Mouse (Mus musculus) midbrain, embryonic 15.5 days (tissue): ENCODE measurements around the gene Krt6b. TPM values are rescaled to one million over a fixed set of nuclear protein-coding genes. Genes with fewer than 3 reads are reported as not detected.

ENCODE experiments used
- ATAC-seq: fragments of 200-750 bp; cut with Nextera tagmentation; replicated peaks from 2 replicates; pipeline ENCODE4 v1.8.0; 2017; ENCODE audit warnings: moderate TSS enrichment
- H3K27ac ChIP-seq: fragments of 300-500 bp; sonication (generic); 2 replicates; pipeline ENCODE4 v1.5.1; 2015; ENCODE audit warnings: mild to moderate bottlenecking, inconsistent platforms
- H3K27me3 ChIP-seq: fragments of 300-500 bp; sonication (generic); replicated peaks from 2 replicates; pipeline ENCODE4 v1.6.1; 2015; ENCODE audit warnings: inconsistent platforms
- H3K36me3 ChIP-seq: fragments of 300-500 bp; sonication (generic); replicated peaks from 2 replicates; pipeline ENCODE4 v1.6.1; 2015; ENCODE audit warnings: inconsistent platforms
- H3K4me1 ChIP-seq: fragments of 300-500 bp; sonication (generic); 2 replicates; pipeline ENCODE4 v1.6.1; 2015; ENCODE audit warnings: inconsistent platforms
- H3K4me2 ChIP-seq: fragments of 300-500 bp; sonication (generic); 2 replicates; pipeline ENCODE4 v1.6.1; 2015; ENCODE audit warnings: inconsistent platforms, mild to moderate bottlenecking, moderate library complexity
- H3K4me3 ChIP-seq: fragments of 300-500 bp; sonication (generic); 2 replicates; pipeline ENCODE4 v1.5.1; 2015; ENCODE audit warnings: mild to moderate bottlenecking, inconsistent platforms
- H3K9ac ChIP-seq: fragments of 300-500 bp; sonication (generic); 2 replicates; pipeline ENCODE4 v1.6.1; 2015; ENCODE audit warnings: mild to moderate bottlenecking, inconsistent platforms
- H3K9me3 ChIP-seq: fragments of 300-500 bp; sonication (generic); 2 replicates; pipeline ENCODE4 v1.6.1; 2016; ENCODE audit warnings: inconsistent platforms
- WGBS: fragments of 180-500 bp; shearing (Covaris S2); methylation state at CpG from one replicate; pipeline ENCODE4 v1.1.7; 2015; ENCODE audit warnings: mixed read lengths; 5-methylcytosine and 5-hydroxymethylcytosine counted together
- polyA plus RNA-seq: library from polyadenylated mRNA; unstranded; fragments of >200 nt; fragmentation: Nextera tagmentation; extraction: Ambion mirVana; gene quantifications from 2 replicates; pipeline ENCODE4 v1.2.1, GENCODE M21; 2015

Krt6b gene
- polyA plus RNA-seq, result not detected in 2 replicates

GRCm38 (mm10) chr15:101680187-101680586 is at the start of gene Krt6b:
Krt6b (minus strand) TSS chr15:101680287.
- WGBS, result 87% methylated on average over 2 of the region's 2 CpGs
- ATAC-seq, result no peak
- Histone ChIP-seq H3K4me1 (no peaks in the 10 kb centered on the region), H3K27me3 (no peaks in the 10 kb centered on the region), H3K27ac (no peak within 1 kb of the TSS), H3K9me3 (no peaks in the 10 kb centered on the region), H3K4me2 (no peak within 1 kb of the TSS), H3K9ac (no peak within 1 kb of the TSS), H3K4me3 (no peak within 1 kb of the TSS), H3K36me3 (no peaks in the 10 kb centered on the region)

GRCm38 (mm10) chr15:101724686-101725085 is 44.6 kb upstream of the Krt6b start:
- Histone ChIP-seq H3K9me3 (no peaks in the 10 kb centered on the region), H3K4me2 (no peak overlapping the region), H3K27ac (no peak overlapping the region), H3K4me1 (no peaks in the 10 kb centered on the region), H3K4me3 (no peak overlapping the region), H3K27me3 (no peaks in the 10 kb centered on the region), H3K9ac (no peak overlapping the region), H3K36me3 (no peaks in the 10 kb centered on the region)
- ATAC-seq, result no peak
- 81% methylated on average over 5 of the region's 5 CpGs for WGBS

GRCm38 (mm10) chr15:101715831-101716230 is 35.7 kb upstream of the Krt6b start:
- Histone ChIP-seq H3K27ac (no peak overlapping the region), H3K4me2 (no peak overlapping the region), H3K9ac (no peak overlapping the region), H3K4me3 (no peak overlapping the region), H3K36me3 (no peaks in the 10 kb centered on the region), H3K4me1 (no peaks in the 10 kb centered on the region), H3K9me3 (no peaks in the 10 kb centered on the region), H3K27me3 (no peaks in the 10 kb centered on the region)
- 68% methylated on average over 3 of the region's 3 CpGs for WGBS
- no peak for ATAC-seq

- no peak overlapping the region for H3K4me2 ChIP-seq
- no peak overlapping the region for H3K4me3 ChIP-seq
- no peak overlapping the region for H3K27ac ChIP-seq
- ATAC-seq, result no peak
- H3K4me1 ChIP-seq, result no peaks in the 10 kb centered on the region
- H3K9me3 ChIP-seq, result no peaks in the 10 kb centered on the region
- H3K27me3 ChIP-seq, result no peaks in the 10 kb centered on the region
- WGBS, result 92% methylated on average over 5 of the region's 5 CpGs
- no peaks in the 10 kb centered on the region for H3K36me3 ChIP-seq
- no peak overlapping the region for H3K9ac ChIP-seq
These were observed 34.3 kb upstream of the Krt6b start for GRCm38 (mm10) chr15:101714356-101714755.

- no peaks in the 10 kb centered on the region for H3K27me3 ChIP-seq
- no peak overlapping the region for H3K4me3 ChIP-seq
- no peaks in the 10 kb centered on the region for H3K4me1 ChIP-seq
- no peak overlapping the region for H3K4me2 ChIP-seq
- H3K36me3 ChIP-seq, result no peaks in the 10 kb centered on the region
- WGBS, result 69% methylated on average over 8 of the region's 8 CpGs
- H3K27ac ChIP-seq, result no peak overlapping the region
- H3K9ac ChIP-seq, result no peak overlapping the region
- no peak for ATAC-seq
- H3K9me3 ChIP-seq, result no peaks in the 10 kb centered on the region
These were observed 33.6 kb upstream of the Krt6b start for GRCm38 (mm10) chr15:101713731-101714130.

GRCm38 (mm10) chr15:101712720-101713119 is 32.6 kb upstream of the Krt6b start, which contains the start of gene Krt5:
Krt5 (minus strand) TSS chr15:101712898.
- H3K4me3 ChIP-seq, result no peak within 1 kb of the TSS
- H3K27ac ChIP-seq, result no peak within 1 kb of the TSS
- no peaks in the 10 kb centered on the region for H3K36me3 ChIP-seq
- H3K27me3 ChIP-seq, result no peaks in the 10 kb centered on the region
- no peak for ATAC-seq
- H3K4me1 ChIP-seq, result no peaks in the 10 kb centered on the region
- H3K9ac ChIP-seq, result no peak within 1 kb of the TSS
- 79% methylated on average over 13 of the region's 13 CpGs for WGBS
- H3K9me3 ChIP-seq, result no peaks in the 10 kb centered on the region
- H3K4me2 ChIP-seq, result no peak within 1 kb of the TSS

GRCm38 (mm10) chr15:101708683-101709082 is 28.6 kb upstream of the Krt6b start:
- Histone ChIP-seq H3K36me3 (no peaks in the 10 kb centered on the region), H3K4me2 (no peak overlapping the region), H3K9me3 (no peaks in the 10 kb centered on the region), H3K27me3 (no peaks in the 10 kb centered on the region), H3K4me3 (no peak overlapping the region), H3K9ac (no peak overlapping the region), H3K4me1 (no peaks in the 10 kb centered on the region), H3K27ac (no peak overlapping the region)
- whole genome bisulfite sequencing, result 74% methylated on average over 11 of the region's 11 CpGs
- no peak for ATAC-seq

GRCm38 (mm10) chr15:101707454-101707853 is 27.4 kb upstream of the Krt6b start:
- 91% methylated on average over 9 of the region's 9 CpGs for WGBS
- H3K4me3 ChIP-seq, result no peak overlapping the region
- no peaks in the 10 kb centered on the region for H3K4me1 ChIP-seq
- no peak overlapping the region for H3K9ac ChIP-seq
- ATAC-seq, result no peak
- no peaks in the 10 kb centered on the region for H3K36me3 ChIP-seq
- H3K9me3 ChIP-seq, result no peaks in the 10 kb centered on the region
- no peak overlapping the region for H3K4me2 ChIP-seq
- no peak overlapping the region for H3K27ac ChIP-seq
- no peaks in the 10 kb centered on the region for H3K27me3 ChIP-seq

- WGBS, result 70% methylated on average over 4 of the region's 4 CpGs
These were observed 24.0 kb upstream of the Krt6b start for GRCm38 (mm10) chr15:101704066-101704465.

GRCm38 (mm10) chr15:101702380-101702779 is 22.3 kb upstream of the Krt6b start:
- 13% methylated on average over 2 of the region's 2 CpGs for WGBS

More at GRCm38 (mm10) chr15:101704066-101704465, 24.0 kb upstream of the Krt6b start:
- no peak overlapping the region for H3K4me3 ChIP-seq
- H3K27me3 ChIP-seq, result no peaks in the 10 kb centered on the region
- no peaks in the 10 kb centered on the region for H3K9me3 ChIP-seq
- H3K9ac ChIP-seq, result no peak overlapping the region
- no peak overlapping the region for H3K27ac ChIP-seq
- no peaks in the 10 kb centered on the region for H3K4me1 ChIP-seq
- H3K4me2 ChIP-seq, result no peak overlapping the region
- ATAC-seq, result no peak
- no peaks in the 10 kb centered on the region for H3K36me3 ChIP-seq

GRCm38 (mm10) chr15:101699866-101700265 is 19.8 kb upstream of the Krt6b start:
- no peak overlapping the region for H3K27ac ChIP-seq
- H3K4me1 ChIP-seq, result no peaks in the 10 kb centered on the region
- H3K36me3 ChIP-seq, result no peaks in the 10 kb centered on the region
- no peak for ATAC-seq
- H3K9ac ChIP-seq, result no peak overlapping the region
- H3K4me3 ChIP-seq, result no peak overlapping the region
- WGBS, result 77% methylated on average over 8 of the region's 8 CpGs
- H3K9me3 ChIP-seq, result no peaks in the 10 kb centered on the region
- no peaks in the 10 kb centered on the region for H3K27me3 ChIP-seq
- H3K4me2 ChIP-seq, result no peak overlapping the region

More at GRCm38 (mm10) chr15:101702380-101702779, 22.3 kb upstream of the Krt6b start:
- no peak overlapping the region for H3K4me2 ChIP-seq
- no peak overlapping the region for H3K27ac ChIP-seq
- H3K36me3 ChIP-seq, result no peaks in the 10 kb centered on the region
- H3K27me3 ChIP-seq, result no peaks in the 10 kb centered on the region
- no peak overlapping the region for H3K4me3 ChIP-seq
- no peaks in the 10 kb centered on the region for H3K9me3 ChIP-seq
- ATAC-seq, result no peak
- H3K9ac ChIP-seq, result no peak overlapping the region
- no peaks in the 10 kb centered on the region for H3K4me1 ChIP-seq

GRCm38 (mm10) chr15:101699192-101699591 is 19.1 kb upstream of the Krt6b start:
- no peak overlapping the region for H3K27ac ChIP-seq
- no peaks in the 10 kb centered on the region for H3K36me3 ChIP-seq
- H3K4me2 ChIP-seq, result no peak overlapping the region
- 74% methylated on average over 3 of the region's 3 CpGs for WGBS
- H3K4me3 ChIP-seq, result no peak overlapping the region
- H3K4me1 ChIP-seq, result no peaks in the 10 kb centered on the region
- H3K9me3 ChIP-seq, result no peaks in the 10 kb centered on the region
- no peaks in the 10 kb centered on the region for H3K27me3 ChIP-seq
- H3K9ac ChIP-seq, result no peak overlapping the region
- no peak for ATAC-seq

- Histone ChIP-seq H3K9ac (no peak overlapping the region), H3K36me3 (no peaks in the 10 kb centered on the region), H3K4me2 (no peak overlapping the region), H3K27ac (no peak overlapping the region), H3K4me3 (no peak overlapping the region), H3K4me1 (no peaks in the 10 kb centered on the region), H3K9me3 (no peaks in the 10 kb centered on the region), H3K27me3 (no peaks in the 10 kb centered on the region)
- no peak for ATAC-seq
- WGBS, result 68% methylated on average over 8 of the region's 8 CpGs
These were observed 17.5 kb upstream of the Krt6b start for GRCm38 (mm10) chr15:101697326-101698188.
